Mouse (Mus musculus) hindbrain, postnatal 0 days (tissue): ENCODE results near the gene Rnf11. TPM values are rescaled to one million over a fixed set of nuclear protein-coding genes. Genes with fewer than 3 reads are reported as not detected.
A peak's percentile ranks its signal among the peaks of the same experiment; 100 is the strongest.

ENCODE experiments used
- ATAC-seq: fragments of 200-750 bp; cut with Nextera tagmentation; 2 replicates; pipeline ENCODE4 v1.8.0; 2017; ENCODE audit warnings: mild to moderate bottlenecking, moderate TSS enrichment, moderate library complexity
- DNase-seq: peaks from one replicate; pipeline ENCODE4 v3.0.0-alpha.2; 2015; ENCODE audit warnings: low spot score
- H3K27ac ChIP-seq: fragments of 300-500 bp; sonication (generic); 2 replicates; pipeline ENCODE4 v1.5.1; 2014; ENCODE audit warnings: mild to moderate bottlenecking
- H3K27me3 ChIP-seq: fragments of 300-500 bp; sonication (generic); 2 replicates; pipeline ENCODE4 v1.6.1; 2014; ENCODE audit warnings: low read length, mixed read lengths; ENCODE audit not compliant: insufficient read depth
- H3K36me3 ChIP-seq: fragments of 300-500 bp; sonication (generic); 2 replicates; pipeline ENCODE4 v1.6.1; 2014; ENCODE audit warnings: low read length, mixed read lengths; ENCODE audit not compliant: insufficient read depth
- H3K4me1 ChIP-seq: fragments of 300-500 bp; sonication (generic); 2 replicates; pipeline ENCODE4 v1.6.1; 2014; ENCODE audit warnings: antibody characterized with exemption, low read length, mixed read lengths; ENCODE audit not compliant: insufficient read depth
- H3K4me2 ChIP-seq: fragments of 300-500 bp; sonication (generic); 2 replicates; pipeline ENCODE4 v1.6.1; 2014; ENCODE audit warnings: low read depth, mild to moderate bottlenecking, low read length, moderate library complexity, mixed read lengths
- H3K4me3 ChIP-seq: fragments of 300-500 bp; sonication (generic); 2 replicates; pipeline ENCODE4 v1.5.1; 2014; ENCODE audit warnings: low read length
- H3K9ac ChIP-seq: fragments of 300-500 bp; sonication (generic); replicated peaks from 2 replicates; pipeline ENCODE4 v1.6.1; 2014; ENCODE audit warnings: mild to moderate bottlenecking, low read length, moderate library complexity, mixed read lengths
- H3K9me3 ChIP-seq: fragments of 300-500 bp; sonication (generic); 2 replicates; pipeline ENCODE4 v1.6.1; 2016; ENCODE audit warnings: low read length, mixed read lengths
- CTCF ChIP-seq: IDR thresholded peaks from 2 replicates; pipeline ENCODE4 v1.5.1; 2016; ENCODE audit warnings: antibody characterized with exemption, control low read depth, low read depth
- WGBS: fragments of 180-500 bp; shearing (Covaris S2); extraction: QIAGEN DNeasy Blood & Tissue Kit; methylation state at CpG from one replicate; pipeline ENCODE4 v1.1.7; 2014; 5-methylcytosine and 5-hydroxymethylcytosine counted together
- polyA plus RNA-seq: library from polyadenylated mRNA; unstranded; fragments of >200 nt; fragmentation: Nextera tagmentation; extraction: Ambion mirVana; gene quantifications from 2 replicates; pipeline ENCODE4 v1.2.1, GENCODE M21; 2015
- total RNA-seq: library from RNA; depleted of rRNA; stranded (reverse); fragments of >200 nt; gene quantifications from 2 replicates; pipeline ENCODE4 v1.2.3, GENCODE M21; 2014; rRNA removed

Gene Rnf11
- total RNA-seq (86.7 and 93.2 TPM in 2 replicates), polyA plus RNA-seq (79.2 and 80.4 TPM in 2 replicates)

- H3K4me3 ChIP-seq: no peak within 1 kb of the TSS
- H3K36me3 ChIP-seq: no peaks in the 10 kb centered on the region
- H3K4me1 ChIP-seq: no peaks in the 10 kb centered on the region
- H3K4me2 ChIP-seq: no peak within 1 kb of the TSS
- H3K9me3 ChIP-seq: no peaks in the 10 kb centered on the region
- H3K9ac ChIP-seq: no peak within 1 kb of the TSS
- TF ChIP-seq CTCF: no peak
- H3K27me3 ChIP-seq: no peaks in the 10 kb centered on the region
- H3K27ac ChIP-seq: no peak within 1 kb of the TSS
- WGBS: 80% methylated on average over 3 of the region's 3 CpGs
- ATAC-seq (no peak), DNase-seq (no peak)
Measured at GRCm38 (mm10) chr4:109484621-109485020, at the start of gene Rnf11. Gene Rnf11 (minus strand): TSS chr4:109484728.

GRCm38 (mm10) chr4:109531111-109531510 is 46.6 kb upstream of the Rnf11 start, which contains the start of gene 4930522H14Rik:
Gene 4930522H14Rik (minus strand): TSS chr4:109531297.
- no peaks in the 10 kb centered on the region for H3K36me3 ChIP-seq
- no peak for TF ChIP-seq CTCF
- no peaks in the 10 kb centered on the region for H3K27me3 ChIP-seq
- no peak within 1 kb of the TSS for H3K4me2 ChIP-seq
- no peak within 1 kb of the TSS for H3K27ac ChIP-seq
- no peaks in the 10 kb centered on the region for H3K9me3 ChIP-seq
- DNase-seq: no peak
- H3K9ac ChIP-seq: no peak within 1 kb of the TSS
- H3K4me1 ChIP-seq: no peaks in the 10 kb centered on the region
- ATAC-seq: no peak
- H3K4me3 ChIP-seq: no peak within 1 kb of the TSS
- 97% methylated on average over 2 of the region's 2 CpGs for WGBS

GRCm38 (mm10) chr4:109530245-109530816 is 45.8 kb upstream of the Rnf11 start:
- DNase-seq (no peak), ATAC-seq (no peak)
- Histone ChIP-seq H3K27me3 (no peaks in the 10 kb centered on the region), H3K36me3 (no peaks in the 10 kb centered on the region), H3K4me3 (no peak overlapping the region), H3K9me3 (no peaks in the 10 kb centered on the region), H3K27ac (no peak overlapping the region), H3K4me1 (no peaks in the 10 kb centered on the region), H3K9ac (no peak overlapping the region), H3K4me2 (no peak overlapping the region)
- WGBS: 39% methylated on average over 15 of the region's 15 CpGs
- TF ChIP-seq CTCF: no peak

GRCm38 (mm10) chr4:109504885-109505284 is 20.4 kb upstream of the Rnf11 start:
- peak; percentile 75 for TF ChIP-seq CTCF
- Histone ChIP-seq H3K4me1 (no peaks in the 10 kb centered on the region), H3K9ac (no peak overlapping the region), H3K27me3 (no peaks in the 10 kb centered on the region), H3K27ac (no peak overlapping the region), H3K4me2 (no peak overlapping the region), H3K4me3 (no peak overlapping the region), H3K9me3 (no peaks in the 10 kb centered on the region), H3K36me3 (no peaks in the 10 kb centered on the region)
- ATAC-seq (0 out of 2 replicates have a peak, but pooled peaks have one; percentile 51), DNase-seq (peak; percentile 77)
- 3% methylated on average over 5 of the region's 5 CpGs for WGBS

- ATAC-seq: no peak
- DNase-seq: no peak
- no peak for TF ChIP-seq CTCF
- Histone ChIP-seq H3K9me3 (no peaks in the 10 kb centered on the region), H3K27me3 (no peaks in the 10 kb centered on the region), H3K4me3 (no peak overlapping the region), H3K9ac (no peak overlapping the region), H3K4me1 (no peaks in the 10 kb centered on the region), H3K27ac (no peak overlapping the region), H3K36me3 (no peaks in the 10 kb centered on the region), H3K4me2 (no peak overlapping the region)
- WGBS: 89% methylated on average over 11 of the region's 11 CpGs
Measured at GRCm38 (mm10) chr4:109498476-109498875, 13.9 kb upstream of the Rnf11 start.

GRCm38 (mm10) chr4:109493581-109493980 is 9.1 kb upstream of the Rnf11 start:
- DNase-seq: no peak
- no peak overlapping the region for H3K27ac ChIP-seq
- no peaks in the 10 kb centered on the region for H3K9me3 ChIP-seq
- H3K36me3 ChIP-seq: no peaks in the 10 kb centered on the region
- H3K4me3 ChIP-seq: no peak overlapping the region
- no peak overlapping the region for H3K9ac ChIP-seq
- no peak for TF ChIP-seq CTCF
- no peak overlapping the region for H3K4me2 ChIP-seq
- ATAC-seq: no peak
- no peaks in the 10 kb centered on the region for H3K4me1 ChIP-seq
- no peaks in the 10 kb centered on the region for H3K27me3 ChIP-seq

- ATAC-seq (no peak), DNase-seq (no peak)
- Histone ChIP-seq H3K9ac (no peak overlapping the region), H3K4me3 (no peak overlapping the region), H3K4me1 (no peaks in the 10 kb centered on the region), H3K27ac (no peak overlapping the region), H3K4me2 (no peak overlapping the region), H3K27me3 (no peaks in the 10 kb centered on the region), H3K9me3 (no peaks in the 10 kb centered on the region), H3K36me3 (no peaks in the 10 kb centered on the region)
- 96% methylated on average over 1 of the region's 1 CpGs for WGBS
- no peak for TF ChIP-seq CTCF
Measured at GRCm38 (mm10) chr4:109488812-109489211, 4.3 kb upstream of the Rnf11 start.
